Mouse (Mus musculus): ENCODE results near the gene Itsn1. TPM values are rescaled to one million over a fixed set of nuclear protein-coding genes. Genes with fewer than 3 reads are reported as not detected.

The Itsn1 gene
- total RNA-seq, 4 experiments from 2014 or later: 141 to 206 (median 179) TPM

DNA sequence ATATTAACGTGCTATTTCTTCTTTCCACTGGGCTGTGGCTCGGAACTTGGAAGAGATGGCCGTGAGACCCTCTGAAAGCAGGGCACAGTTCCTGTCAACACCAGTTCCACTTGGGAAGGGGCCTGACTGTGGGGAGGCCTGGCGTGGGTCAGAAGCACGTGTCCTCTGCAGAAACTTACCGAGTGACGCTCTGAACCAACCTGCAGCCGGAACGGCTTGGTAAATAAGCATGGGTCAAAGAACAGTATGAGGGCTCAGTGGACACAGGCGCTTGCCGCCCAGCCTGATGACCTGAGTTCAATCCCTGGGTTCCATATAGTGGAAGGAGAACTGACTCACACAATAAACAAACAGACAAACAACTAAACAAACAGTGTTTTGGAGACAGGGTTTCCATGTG is 208.2 kb downstream of the Itsn1 start:
- DNase-seq (ENCODE audit: low spot score in 2 of 2): no peak

DNA sequence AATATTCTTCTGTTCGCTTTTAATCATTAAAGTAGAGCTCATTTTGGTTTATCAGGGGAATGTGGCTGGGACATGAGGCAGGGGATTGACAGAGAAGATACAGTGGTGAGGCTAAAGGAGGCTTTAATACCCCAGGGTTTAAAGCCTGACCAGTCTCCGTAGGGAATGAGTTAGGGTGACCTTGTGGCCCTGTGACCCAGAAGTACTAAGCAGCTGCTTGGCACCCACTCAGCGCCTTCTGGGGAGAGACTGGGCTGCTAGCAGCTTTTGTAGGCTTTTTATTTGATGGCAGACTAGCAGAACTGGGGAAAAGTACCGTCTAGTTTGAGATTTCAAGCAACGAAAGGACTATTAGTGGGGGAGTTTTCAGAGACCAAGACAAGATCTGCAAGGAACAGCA is 209.1 kb downstream of the Itsn1 start:
- DNase-seq (ENCODE audit: low spot score in 2 of 2): no peak

- DNase-seq (ENCODE audit: low spot score in 2 of 2): no peak
Measured at GRCm38 (mm10) chr16:91940726-91941125, 211.6 kb downstream of the Itsn1 start.

- no peak for DNase-seq (ENCODE audit: low spot score in 2 of 2)
Measured at GRCm38 (mm10) chr16:91942201-91942600, 213.1 kb downstream of the Itsn1 start.

- no peak for DNase-seq (ENCODE audit: low spot score in 2 of 2)
Measured at GRCm38 (mm10) chr16:91946261-91946660, 217.2 kb downstream of the Itsn1 start.

DNA sequence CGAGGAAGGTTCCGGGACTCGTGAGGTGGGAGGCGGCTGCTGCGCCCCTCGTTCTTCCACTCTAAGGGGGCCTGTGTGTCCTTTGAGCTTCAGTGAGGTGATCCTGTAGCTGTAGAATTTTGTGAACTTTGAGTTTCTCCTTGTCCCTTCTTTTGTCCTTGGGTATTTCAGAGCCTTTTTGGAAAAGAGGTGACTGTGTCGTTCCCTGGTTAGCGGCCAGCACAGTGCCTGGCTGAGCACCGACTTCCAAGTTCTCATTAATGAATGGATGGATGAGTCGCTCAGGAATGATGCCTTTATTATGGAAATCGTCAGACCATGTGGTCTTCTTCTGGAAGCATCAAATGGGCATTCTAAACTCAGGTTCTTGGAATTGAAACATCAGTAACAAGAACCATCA is 218.0 kb downstream of the Itsn1 start:
- no peak for DNase-seq (ENCODE audit: low spot score in 2 of 2)

- DNase-seq (ENCODE audit: low spot score in 2 of 2): no peak
Measured at GRCm38 (mm10) chr16:91953967-91954366, 224.9 kb downstream of the Itsn1 start.

GRCm38 (mm10) chr16:91954766-91955165 is 225.7 kb downstream of the Itsn1 start:
- no peak for DNase-seq (ENCODE audit: low spot score in 2 of 2)

DNA sequence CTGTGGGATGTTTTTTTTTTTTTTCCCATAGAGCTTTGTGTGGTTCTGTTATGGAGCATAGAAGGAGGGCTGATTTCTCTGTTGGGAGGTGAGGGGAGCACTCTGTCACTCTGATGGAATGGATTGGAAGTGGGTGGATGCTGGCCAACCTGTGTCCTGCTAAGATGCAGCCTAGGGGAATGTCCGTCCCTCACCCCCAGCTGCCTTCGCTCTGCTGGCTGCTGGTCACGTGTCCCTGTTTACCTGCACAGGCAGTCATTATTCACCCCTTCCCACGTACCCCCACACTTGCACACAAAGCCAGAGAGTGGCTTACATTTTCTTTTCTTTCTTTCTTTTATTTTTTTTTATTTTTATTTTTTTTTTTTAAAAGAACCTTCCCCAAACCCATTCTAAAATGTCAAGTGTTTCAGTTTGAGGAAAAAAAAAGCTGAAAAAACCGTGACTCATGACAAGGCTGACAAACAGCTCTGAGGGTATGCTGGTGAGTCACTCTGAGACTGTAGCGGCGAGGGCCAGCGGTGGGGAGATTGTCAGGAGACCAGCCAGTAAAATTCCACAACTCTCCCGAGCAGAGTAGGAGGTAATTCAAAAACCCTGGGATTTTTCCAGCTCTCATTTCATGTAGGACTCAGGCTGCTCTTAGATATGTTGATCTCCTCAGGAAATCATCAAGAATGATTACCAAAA is 233.3 kb downstream of the Itsn1 start:
- peak; percentile 72 to 78 for DNase-seq (ENCODE audit: low spot score in 2 of 2)

DNA sequence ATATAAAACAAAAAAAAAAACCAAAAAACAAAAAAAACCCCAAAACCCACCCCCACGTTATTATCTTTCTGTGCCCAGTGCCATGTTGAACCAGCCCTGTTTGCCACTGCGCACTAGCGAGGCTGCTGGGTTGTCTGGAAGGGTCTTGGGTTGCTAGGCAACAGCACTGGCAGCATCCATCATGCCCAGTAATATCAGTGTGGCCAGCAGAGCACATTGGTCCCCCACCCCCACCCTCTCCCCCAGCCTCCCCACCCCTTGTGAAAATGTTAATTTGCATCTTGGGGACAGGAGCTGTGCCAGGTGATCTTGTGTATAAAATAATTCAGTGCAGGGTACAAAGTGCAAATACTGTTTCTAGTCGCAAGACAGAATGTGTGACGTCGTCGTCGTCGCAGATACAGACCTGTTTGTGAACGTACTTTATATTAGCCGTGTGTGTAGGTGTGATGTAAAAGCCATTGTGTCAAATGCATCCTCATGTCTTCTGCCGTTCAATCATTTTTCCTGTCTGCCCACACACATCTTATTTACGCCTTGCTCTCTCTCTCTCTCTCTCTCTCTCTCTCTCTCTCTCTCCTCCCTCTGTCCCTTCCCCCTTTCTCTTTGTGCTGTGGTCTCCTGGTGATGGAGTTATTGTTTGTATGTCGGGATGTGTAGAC is 233.9 kb downstream of the Itsn1 start:
- DNase-seq (ENCODE audit: low spot score in 2 of 2): peak; percentile 38 to 56

DNA sequence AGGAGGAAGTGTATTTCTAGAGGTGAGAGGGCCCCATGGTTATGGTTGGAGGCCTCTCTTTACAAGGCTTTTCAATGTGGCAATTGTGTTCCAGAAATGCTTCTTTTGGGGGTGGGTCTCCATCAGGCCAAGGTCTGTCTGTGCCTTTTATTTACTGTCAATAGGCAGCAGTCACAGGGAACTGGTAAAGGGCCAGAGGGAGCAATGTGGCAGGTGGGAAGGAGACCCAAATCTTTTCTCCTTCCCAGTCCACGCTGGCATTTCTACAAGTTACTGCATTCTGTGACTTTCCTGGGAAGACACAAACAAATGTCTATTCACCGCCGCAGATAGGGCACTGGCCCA is 234.4 kb downstream of the Itsn1 start:
- DNase-seq (ENCODE audit: low spot score in 2 of 2): no peak

- DNase-seq (ENCODE audit: low spot score in 2 of 2): no peak
Measured at GRCm38 (mm10) chr16:91964308-91965178, 235.5 kb downstream of the Itsn1 start.

DNA sequence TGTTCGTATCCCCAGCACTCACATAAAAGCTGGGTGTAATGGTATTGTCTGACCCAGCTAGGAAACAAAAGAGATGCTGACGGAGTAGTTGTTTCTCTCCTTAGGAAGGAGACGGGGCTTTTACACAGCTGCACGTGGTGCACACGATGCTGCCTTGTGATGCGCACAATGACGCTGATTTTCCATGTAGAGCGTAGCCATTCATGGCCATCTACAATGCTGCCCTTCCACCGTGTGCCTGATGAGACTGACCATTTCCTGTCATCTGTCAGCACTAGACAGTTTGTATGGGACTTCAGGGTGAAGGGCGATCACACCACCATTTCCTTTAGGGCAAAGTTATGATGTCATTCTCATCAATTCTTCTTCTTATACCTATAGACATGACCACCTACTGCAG is 239.6 kb downstream of the Itsn1 start:
- DNase-seq (ENCODE audit: low spot score in 2 of 2): no peak

DNA sequence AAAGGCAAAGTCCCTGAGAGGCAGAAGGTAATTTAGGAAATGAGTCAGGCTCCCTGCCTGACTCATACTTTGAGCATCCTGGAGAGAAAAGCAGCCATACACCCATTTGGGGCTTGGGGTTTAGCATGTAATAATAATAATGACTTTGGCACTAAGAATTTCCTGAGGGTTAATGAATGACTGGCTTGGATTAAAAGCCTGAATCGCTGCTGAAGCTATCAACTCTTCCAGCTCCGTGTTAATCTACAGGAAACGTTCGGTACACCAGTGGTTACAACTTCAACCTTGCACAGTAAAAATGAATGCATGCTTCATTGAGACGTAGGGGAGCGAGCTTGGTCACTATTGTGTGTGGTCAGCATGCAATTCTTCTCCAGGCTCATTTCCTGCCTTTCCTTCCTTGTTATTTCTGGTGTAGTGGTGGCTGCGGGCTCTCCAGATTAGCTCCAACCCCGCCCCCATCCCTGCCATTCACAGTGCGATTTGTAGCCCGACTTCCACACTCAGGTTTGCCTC is 240.5 kb downstream of the Itsn1 start:
- no peak for DNase-seq (ENCODE audit: low spot score in 2 of 2)

Small RNA genes within 50 kb of the gene (microRNA-seq; reads per million reads assigned to microRNA genes)
- 0 reads per million in 2 experiments for gene Gm27773

Other genes starting within 250 kb of the Itsn1 start
- 10 to 100 TPM; 44.9 to 54.0 (median 48.4) TPM for gene Ifnar1, start 244.0 kb upstream of the Itsn1 start, total RNA-seq (2022)
- gene Ifngr2, start 182.2 kb upstream of the Itsn1 start, total RNA-seq (2022): 10 to 100 TPM; 38.9 to 52.7 (median 46.3) TPM
- gene Tmem50b, start 131.5 kb upstream of the Itsn1 start, total RNA-seq (2022): 100 to 1,000 TPM in 2 of 4 experiments, 10 to 100 TPM in 2; 78.8 to 108 (median 89.8) TPM
- gene Dnajc28, start 110.3 kb upstream of the Itsn1 start, total RNA-seq (2022): 10 to 100 TPM in 1 of 4 experiments, 1 to 10 TPM in 3; 7.6 to 13.5 (median 8.8) TPM
- 10 to 100 TPM; 51.4 to 67.0 (median 56.2) TPM for gene Gart, start 82.3 kb upstream of the Itsn1 start, total RNA-seq (2022)
- gene Son, start 81.8 kb upstream of the Itsn1 start, total RNA-seq (2022): 100 to 1,000 TPM; 240 to 273 (median 257) TPM
- gene Donson, start 40.5 kb upstream of the Itsn1 start, total RNA-seq (2022): 10 to 100 TPM; 20.7 to 25.7 (median 22.6) TPM
- gene Cryzl1, start 306 bp upstream of the Itsn1 start, total RNA-seq (2022): 100 to 1,000 TPM; 106 to 131 (median 119) TPM